Mouse (Mus musculus): Measurements from ENCODE around the gene Dab1.

GRCm38 (mm10) chr4:104452587-104452986, 833.4 kb downstream of the Dab1 start:
- TF ChIP-seq POLR2A (IDR thresholded peaks at IDR 0.05; ENCODE audit: control insufficient read depth in 1 of 2, insufficient read depth in 1 of 2, low read depth in 1 of 2, low read length in 2 of 2, poor library complexity in 1 of 2) = no peak
- TF ChIP-seq GATA1 (IDR thresholded peaks at IDR 0.05; ENCODE audit: low read depth, low read length) = no peak
- no peak for TF ChIP-seq CTCF (IDR thresholded peaks at IDR 0.05 in 2 of 3, conservative IDR thresholded peaks at IDR 0.05 in 1 of 3; ENCODE audit: control insufficient read depth in 1 of 3, insufficient read depth in 1 of 3, low read depth in 2 of 3, low read length in 3 of 3, poor library complexity in 1 of 3, severe bottlenecking in 1 of 3)

Measured in MEL (cell line).